Mouse (Mus musculus): ENCODE measurements around the gene Nsun7. TPM values are rescaled to one million over a fixed set of nuclear protein-coding genes. Genes with fewer than 3 reads are reported as not detected.
"Not testable (repeated sequence)": the region's sequence is repeated elsewhere in the genome, so short reads cannot be mapped to it uniquely, and the experiment has no call there.

Nsun7 gene
- polyA plus RNA-seq, 1 experiment from 2014 or later, result 2.6 TPM

DNA sequence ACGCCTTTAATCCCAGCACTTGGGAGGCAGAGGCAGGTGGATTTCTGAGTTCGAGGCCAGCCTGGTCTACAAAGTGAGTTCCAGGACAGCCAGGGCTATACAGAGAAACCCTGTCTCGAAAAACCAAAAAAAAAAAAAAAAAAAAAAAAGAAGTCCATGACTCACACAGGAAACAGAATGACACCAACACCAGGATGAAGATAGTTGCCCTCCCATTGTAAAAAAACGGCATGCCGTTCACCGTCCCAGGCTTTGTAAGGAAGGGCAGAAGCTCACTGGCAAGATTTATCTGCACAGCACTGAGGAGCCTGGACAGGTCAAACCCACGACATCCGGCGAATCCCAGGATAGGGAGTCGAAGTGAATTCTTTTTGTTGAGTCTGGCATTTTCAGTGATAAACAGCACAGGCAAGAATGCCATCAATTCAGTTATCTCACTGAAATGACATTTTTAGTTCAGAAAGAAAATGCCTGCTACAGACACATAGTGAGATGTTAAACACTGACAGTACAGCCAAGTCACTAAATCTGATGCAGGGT is 13.7 kb upstream of the Nsun7 start:
- Histone ChIP-seq H3K9ac (no peak overlapping the region), H3K27me3 (no peaks in the 10 kb centered on the region), H3K4me1 (replicated peaks) (peaks cover 9% of the 10 kb centered on the region), H3K9me3 (no peaks in the 10 kb centered on the region), H3K4me2 (no peak overlapping the region), H3K4me3 (no peak overlapping the region), H3K27ac (replicated peaks) (no peak overlapping the region), H3K36me3 (no peaks in the 10 kb centered on the region)
- ATAC-seq (ENCODE audit: low FRiP score, low read depth), result no peak
- 89% methylated on average over 9 of the region's 10 CpGs for WGBS

DNA sequence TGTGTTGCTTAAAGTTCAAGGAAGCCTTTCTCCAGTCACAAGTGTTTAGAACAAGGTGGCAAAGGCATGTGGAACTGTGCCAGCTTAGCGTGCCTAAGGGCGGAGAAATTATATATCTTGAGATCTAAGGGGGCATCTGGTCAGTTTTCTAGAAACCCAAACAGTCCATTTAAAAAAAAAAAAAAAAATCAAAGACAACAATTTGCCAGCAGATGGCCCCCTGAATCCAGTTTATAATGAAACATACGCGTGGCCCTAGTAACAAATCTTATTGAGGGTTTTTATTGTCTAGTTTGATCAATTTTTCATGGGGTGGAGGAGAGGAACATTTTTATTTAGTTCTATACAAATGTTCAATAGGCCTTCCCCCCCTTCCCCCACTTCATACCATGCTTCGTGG is 6.5 kb upstream of the Nsun7 start:
- no peak overlapping the region for H3K27ac ChIP-seq (replicated peaks)
- WGBS, result 49% methylated on average over 5 of the region's 5 CpGs
- H3K4me1 ChIP-seq (replicated peaks), result 0 out of 2 replicates have a peak, but pooled peaks cover 2% of the 10 kb centered on the region
- H3K9me3 ChIP-seq, result no peaks in the 10 kb centered on the region
- no peak for ATAC-seq (ENCODE audit: low FRiP score, low read depth)
- no peaks in the 10 kb centered on the region for H3K27me3 ChIP-seq
- H3K4me3 ChIP-seq, result no peak overlapping the region
- H3K36me3 ChIP-seq, result no peaks in the 10 kb centered on the region
- no peak overlapping the region for H3K4me2 ChIP-seq
- H3K9ac ChIP-seq, result no peak overlapping the region

DNA sequence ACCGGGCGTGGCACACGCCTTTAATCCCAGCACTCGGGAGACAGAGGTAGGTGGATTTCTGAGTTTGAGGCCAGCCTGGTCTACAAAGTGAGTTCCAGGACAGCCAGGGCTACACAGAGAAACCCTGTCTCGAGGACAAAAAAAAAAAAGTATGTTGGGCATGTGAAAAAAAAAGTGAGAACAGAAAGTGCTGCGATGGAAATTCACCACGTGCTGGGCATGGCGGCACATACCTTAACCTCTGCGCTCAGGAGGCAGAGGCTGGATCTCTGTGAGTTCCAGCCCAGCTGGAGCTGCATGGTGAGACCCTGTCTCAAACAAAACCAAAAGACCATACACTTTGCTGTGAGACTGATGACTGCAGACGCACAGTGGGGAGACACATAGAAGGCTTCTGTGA is 4.7 kb upstream of the Nsun7 start:
- WGBS, result 88% methylated on average over 10 of the region's 10 CpGs
- Histone ChIP-seq H3K4me2 (no peak overlapping the region), H3K4me3 (no peak overlapping the region), H3K4me1 (replicated peaks) (peaks cover 6% of the 10 kb centered on the region), H3K27me3 (no peaks in the 10 kb centered on the region), H3K36me3 (no peaks in the 10 kb centered on the region), H3K9ac (no peak overlapping the region), H3K27ac (replicated peaks) (no peak overlapping the region), H3K9me3 (no peaks in the 10 kb centered on the region)
- ATAC-seq (ENCODE audit: low FRiP score, low read depth), result no peak

DNA sequence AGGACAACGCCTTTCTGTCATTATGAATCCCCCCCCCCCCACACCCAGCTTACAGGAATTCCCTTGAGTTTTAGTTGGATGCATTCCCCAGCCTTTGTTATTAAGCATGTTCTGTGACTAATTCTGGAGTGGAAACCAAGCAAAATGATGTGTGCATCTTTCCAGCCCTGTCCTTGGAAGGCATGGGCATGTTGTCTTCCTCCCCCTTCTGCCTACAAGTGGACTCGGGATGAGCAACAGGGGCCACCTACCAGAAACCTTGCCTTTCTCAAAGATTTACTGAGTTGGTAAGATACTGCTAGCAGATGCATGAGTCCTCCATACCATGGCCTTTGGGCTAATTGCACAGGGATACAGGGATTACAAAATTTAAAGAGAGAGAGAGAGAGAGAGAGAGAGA is 697 bp upstream of the Nsun7 start:
- H3K36me3 ChIP-seq, result no peaks in the 10 kb centered on the region
- 56% methylated on average over 2 of the region's 2 CpGs for WGBS

DNA sequence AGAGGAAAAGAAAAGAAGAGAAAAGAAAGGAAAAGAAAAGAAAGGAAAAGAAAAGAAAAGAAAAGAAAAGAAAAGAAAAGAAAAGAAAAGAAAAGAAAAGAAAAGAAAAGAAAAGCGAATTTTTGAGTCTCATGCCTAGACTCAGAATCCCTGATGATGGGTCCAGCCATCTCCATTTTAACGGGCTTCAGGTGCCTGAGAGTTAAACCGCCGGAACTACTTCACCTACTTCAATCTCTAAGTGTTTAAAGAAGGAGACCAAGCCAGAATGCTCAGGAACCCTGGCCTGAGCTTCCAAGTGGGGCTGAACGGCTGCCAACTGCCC is 304 bp upstream of the Nsun7 start:
- H3K9me3 ChIP-seq; H3K27me3 ChIP-seq; H3K4me1 ChIP-seq (replicated peaks); ATAC-seq (ENCODE audit: low FRiP score, low read depth); H3K36me3 ChIP-seq: not testable (repeated sequence)
- Histone ChIP-seq H3K4me2 (peak overlapping the region; percentile 82), H3K4me3 (peak overlapping the region; percentile 64), H3K9ac (peak overlapping the region; percentile 80), H3K27ac (replicated peaks) (peak overlapping the region; percentile 74)
- 4% methylated on average over 5 of the region's 5 CpGs for WGBS

More for the DNA sequence above, 697 bp upstream of the Nsun7 start:
- Histone ChIP-seq H3K9ac (no peak overlapping the region), H3K27ac (replicated peaks) (no peak overlapping the region), H3K9me3 (no peaks in the 10 kb centered on the region), H3K4me1 (replicated peaks) (peaks cover 3% of the 10 kb centered on the region), H3K27me3 (no peaks in the 10 kb centered on the region), H3K4me3 (no peak overlapping the region), H3K4me2 (peak overlapping the region; percentile 82; the same call in 1 of the 2 replicates)
- ATAC-seq (ENCODE audit: low FRiP score, low read depth), result no peak

DNA sequence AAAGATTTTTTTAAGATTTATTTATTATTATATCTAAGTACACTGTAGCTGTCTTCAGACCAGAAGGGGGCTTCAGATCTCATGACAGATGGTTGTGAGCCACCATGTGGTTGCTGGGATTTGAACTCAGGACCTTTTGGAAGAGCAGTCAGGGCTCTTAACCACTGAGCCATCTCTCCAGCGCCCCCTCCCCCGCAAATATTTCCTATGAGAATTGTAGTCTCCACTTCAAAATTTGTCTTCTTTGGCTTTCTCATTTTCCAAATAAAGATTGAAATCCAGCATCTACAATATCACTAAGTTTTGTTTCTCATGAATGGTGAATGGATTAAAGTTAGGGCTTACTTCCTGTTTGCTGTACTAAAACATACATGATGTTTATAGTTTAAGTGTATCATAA is 2.8 kb downstream of the Nsun7 start:
- ATAC-seq (ENCODE audit: low FRiP score, low read depth), result no peak
- H3K9ac ChIP-seq, result no peak overlapping the region
- H3K4me3 ChIP-seq, result no peak overlapping the region
- no peak overlapping the region for H3K4me2 ChIP-seq
- H3K36me3 ChIP-seq, result no peaks in the 10 kb centered on the region
- H3K9me3 ChIP-seq, result no peaks in the 10 kb centered on the region
- no peak overlapping the region for H3K27ac ChIP-seq (replicated peaks)
- 94% methylated on average over 2 of the region's 2 CpGs for WGBS
- peaks cover 3% of the 10 kb centered on the region for H3K4me1 ChIP-seq (replicated peaks)
- H3K27me3 ChIP-seq, result no peaks in the 10 kb centered on the region

DNA sequence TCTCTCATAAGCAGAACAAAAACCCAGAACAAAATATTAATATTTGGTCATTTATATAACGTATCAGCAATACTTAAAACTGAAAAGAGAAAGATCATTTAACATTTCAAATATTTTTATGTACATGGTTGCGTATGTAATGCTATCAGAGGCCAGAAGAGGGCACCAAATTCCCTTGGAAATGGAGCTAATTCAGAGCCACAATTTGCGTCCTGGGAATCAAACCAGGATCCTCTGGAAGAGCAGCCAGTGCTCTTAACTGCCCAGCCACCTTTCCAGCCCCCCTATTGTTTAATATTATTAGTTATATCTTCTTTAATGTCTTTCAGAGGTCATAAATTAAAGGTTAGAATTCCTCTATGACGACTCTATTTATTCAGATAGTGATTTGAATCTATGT is 3.7 kb downstream of the Nsun7 start:
- WGBS, result 31% methylated on average over 4 of the region's 4 CpGs
- Histone ChIP-seq H3K36me3 (no peaks in the 10 kb centered on the region), H3K27me3 (no peaks in the 10 kb centered on the region), H3K4me3 (no peak overlapping the region), H3K9ac (no peak overlapping the region), H3K4me2 (no peak overlapping the region), H3K9me3 (no peaks in the 10 kb centered on the region), H3K4me1 (replicated peaks) (peaks cover 3% of the 10 kb centered on the region), H3K27ac (replicated peaks) (no peak overlapping the region)
- no peak for ATAC-seq (ENCODE audit: low FRiP score, low read depth)

DNA sequence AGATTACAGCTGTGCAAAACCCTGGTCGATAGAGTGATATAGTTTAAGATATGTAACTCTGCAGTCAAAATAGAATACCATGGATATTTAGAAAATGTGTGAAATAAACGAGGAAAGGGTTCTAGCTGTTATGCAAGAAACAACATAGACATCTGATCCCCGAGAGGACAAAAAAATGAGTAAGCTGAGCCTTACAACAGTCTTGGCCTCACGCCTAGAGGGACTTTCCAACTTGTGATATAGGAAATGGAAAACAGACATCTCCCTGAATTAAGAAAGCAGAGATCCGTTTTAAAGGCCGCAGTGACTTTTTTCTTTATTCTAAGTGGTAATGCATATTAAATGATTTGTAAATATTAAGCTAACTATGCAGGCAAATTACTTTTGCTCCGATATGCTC is 9.9 kb downstream of the Nsun7 start:
- H3K9ac ChIP-seq, result no peak overlapping the region
- ATAC-seq (ENCODE audit: low FRiP score, low read depth), result no peak
- 85% methylated on average over 7 of the region's 7 CpGs for WGBS

DNA sequence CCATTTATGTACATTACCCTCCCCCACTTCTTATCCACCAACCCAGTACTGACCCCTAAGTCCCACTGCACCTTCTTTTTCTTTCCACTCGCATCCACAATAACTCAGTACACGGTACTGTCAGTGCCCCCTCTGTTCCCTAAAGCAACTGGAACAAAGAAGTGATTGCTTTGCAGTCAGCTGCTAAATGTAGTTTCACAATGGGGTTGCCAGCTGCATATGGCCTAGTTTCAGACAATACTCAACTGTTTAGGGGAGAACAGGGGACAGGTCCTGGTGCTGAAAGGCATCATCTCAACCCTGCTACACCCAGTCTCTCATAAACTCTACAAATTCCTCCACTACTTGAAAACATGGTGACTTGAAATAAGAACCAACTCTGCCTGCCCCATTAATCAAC is 11.4 kb downstream of the Nsun7 start:
- ATAC-seq (ENCODE audit: low FRiP score, low read depth), result no peak
- 35% methylated on average over 2 of the region's 2 CpGs for WGBS
- Histone ChIP-seq H3K27me3 (no peaks in the 10 kb centered on the region), H3K9ac (no peak overlapping the region), H3K36me3 (no peaks in the 10 kb centered on the region), H3K4me1 (replicated peaks) (no peaks in the 10 kb centered on the region), H3K27ac (replicated peaks) (no peak overlapping the region), H3K9me3 (no peaks in the 10 kb centered on the region), H3K4me2 (no peak overlapping the region), H3K4me3 (no peak overlapping the region)

More for the DNA sequence above, 9.9 kb downstream of the Nsun7 start:
- H3K4me2 ChIP-seq, result no peak overlapping the region
- H3K27ac ChIP-seq (replicated peaks), result no peak overlapping the region
- no peaks in the 10 kb centered on the region for H3K27me3 ChIP-seq
- no peaks in the 10 kb centered on the region for H3K36me3 ChIP-seq
- H3K9me3 ChIP-seq, result no peaks in the 10 kb centered on the region
- H3K4me3 ChIP-seq, result no peak overlapping the region
- no peaks in the 10 kb centered on the region for H3K4me1 ChIP-seq (replicated peaks)

DNA sequence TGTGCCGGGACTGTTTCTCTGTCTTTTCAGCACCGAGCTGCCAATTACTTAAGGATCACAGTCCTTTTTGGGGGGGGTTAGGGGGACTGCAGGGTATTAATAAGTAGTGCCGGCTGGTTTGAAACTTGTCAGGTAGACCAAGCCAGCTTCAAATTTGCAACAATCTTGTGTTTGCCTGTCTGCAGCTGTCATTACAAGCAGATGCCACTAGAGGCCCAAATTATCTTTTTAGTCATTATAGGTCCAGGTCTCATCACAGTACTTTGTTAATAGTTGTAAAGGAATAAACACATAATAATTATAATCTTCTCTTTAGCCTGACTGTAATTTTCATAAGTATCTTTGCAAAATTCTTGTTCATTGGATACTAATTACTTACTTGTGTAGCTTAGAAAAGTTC is 14.7 kb downstream of the Nsun7 start:
- H3K9me3 ChIP-seq, result no peaks in the 10 kb centered on the region
- WGBS, result 55% methylated on average over 3 of the region's 3 CpGs
- no peak for ATAC-seq (ENCODE audit: low FRiP score, low read depth)

DNA sequence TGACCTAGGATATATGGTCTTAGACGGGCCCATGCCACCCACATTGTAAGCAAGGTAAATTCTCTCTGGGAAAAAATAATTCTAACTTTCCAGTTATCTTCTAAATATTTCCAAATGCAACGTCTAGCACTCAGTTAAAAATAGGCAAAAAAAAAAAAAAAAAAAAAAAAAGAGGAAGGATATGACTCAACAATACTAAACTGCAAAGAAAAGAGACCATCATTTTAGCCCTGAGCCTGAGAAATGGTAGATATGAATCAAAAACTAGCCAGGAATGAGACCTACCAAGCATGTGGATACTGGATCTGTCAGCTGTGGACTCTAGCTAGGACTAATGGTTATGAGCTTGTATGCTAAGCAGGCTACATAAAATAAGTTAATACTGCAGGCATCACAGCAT is 20.0 kb downstream of the Nsun7 start:
- no peak overlapping the region for H3K9ac ChIP-seq
- no peak overlapping the region for H3K4me2 ChIP-seq
- no peak for ATAC-seq (ENCODE audit: low FRiP score, low read depth)
- H3K36me3 ChIP-seq, result no peaks in the 10 kb centered on the region
- WGBS, result 88% methylated on average over 2 of the region's 2 CpGs
- H3K27me3 ChIP-seq, result no peaks in the 10 kb centered on the region
- H3K27ac ChIP-seq (replicated peaks), result no peak overlapping the region
- no peaks in the 10 kb centered on the region for H3K9me3 ChIP-seq
- H3K4me1 ChIP-seq (replicated peaks), result no peaks in the 10 kb centered on the region
- H3K4me3 ChIP-seq, result no peak overlapping the region

More for the DNA sequence above, 14.7 kb downstream of the Nsun7 start:
- Histone ChIP-seq H3K4me2 (no peak overlapping the region), H3K27ac (replicated peaks) (no peak overlapping the region), H3K9ac (no peak overlapping the region), H3K36me3 (no peaks in the 10 kb centered on the region), H3K4me3 (no peak overlapping the region), H3K27me3 (no peaks in the 10 kb centered on the region), H3K4me1 (replicated peaks) (no peaks in the 10 kb centered on the region)

DNA sequence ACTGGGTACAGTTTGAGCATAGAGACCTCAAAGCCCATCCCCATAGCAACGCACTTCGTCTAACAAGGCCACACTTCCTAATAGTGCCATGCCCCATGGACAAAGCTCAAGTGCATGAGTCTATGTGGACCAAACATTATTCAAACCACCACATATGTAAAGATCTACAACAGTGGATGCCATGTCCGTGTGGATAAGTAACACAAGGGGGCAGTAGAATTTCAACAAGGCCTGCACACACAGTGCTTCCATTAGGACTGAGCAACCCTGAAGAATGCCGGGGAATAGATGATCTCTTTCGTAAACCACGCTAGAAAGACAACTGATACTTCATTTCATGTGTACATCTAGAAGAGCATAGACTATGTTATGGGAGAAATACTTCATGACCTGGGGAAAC is 21.0 kb downstream of the Nsun7 start:
- Histone ChIP-seq H3K4me1 (replicated peaks) (no peaks in the 10 kb centered on the region), H3K27me3 (no peaks in the 10 kb centered on the region), H3K4me3 (no peak overlapping the region), H3K9me3 (no peaks in the 10 kb centered on the region), H3K27ac (replicated peaks) (no peak overlapping the region), H3K4me2 (no peak overlapping the region), H3K36me3 (no peaks in the 10 kb centered on the region), H3K9ac (no peak overlapping the region)
- WGBS, result 75% methylated on average over 6 of the region's 6 CpGs
- ATAC-seq (ENCODE audit: low FRiP score, low read depth), result no peak

DNA sequence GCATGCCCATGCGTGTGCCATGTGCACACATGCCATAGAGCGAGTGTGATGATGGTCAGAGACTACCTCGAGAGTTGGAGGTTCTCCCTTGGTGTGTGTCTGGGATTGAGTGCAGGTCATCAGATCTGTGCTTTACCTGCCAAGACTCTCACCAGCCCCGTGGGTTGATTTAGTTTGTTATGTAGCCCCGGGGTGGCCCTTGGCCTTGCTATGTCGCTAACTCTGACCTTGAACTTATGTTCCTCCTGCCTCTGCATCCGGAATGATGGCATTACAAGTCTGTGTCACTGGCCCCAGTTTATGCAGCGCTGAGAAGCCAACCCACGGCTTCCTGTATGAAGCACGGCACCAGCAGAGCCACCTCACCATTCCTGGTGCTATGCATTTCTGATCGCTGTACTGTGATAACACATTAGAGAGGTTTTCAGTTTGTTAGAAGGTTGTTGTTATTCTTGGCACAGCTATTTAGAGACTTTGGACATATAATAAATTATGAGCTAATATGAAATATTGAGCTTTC is 34.5 kb downstream of the Nsun7 start:
- Histone ChIP-seq H3K4me1 (replicated peaks) (no peaks in the 10 kb centered on the region), H3K4me2 (no peak overlapping the region), H3K27ac (replicated peaks) (no peak overlapping the region), H3K36me3 (0 out of 2 replicates have a peak, but pooled peaks cover under 1% of the 10 kb centered on the region), H3K27me3 (no peaks in the 10 kb centered on the region), H3K9me3 (no peaks in the 10 kb centered on the region), H3K9ac (no peak overlapping the region), H3K4me3 (no peak overlapping the region)
- 91% methylated on average over 11 of the region's 11 CpGs for WGBS
- no peak for ATAC-seq (ENCODE audit: low FRiP score, low read depth)

Data from hindbrain, embryonic 15.5 days (tissue).